Mouse (Mus musculus) midbrain, embryonic 15.5 days (tissue): ENCODE results near the gene Bet1l. TPM values are rescaled to one million over a fixed set of nuclear protein-coding genes. Genes with fewer than 3 reads are reported as not detected.

Experiments
- ATAC-seq: fragments of 200-750 bp; cut with Nextera tagmentation; replicated peaks from 2 replicates; pipeline ENCODE4 v1.8.0; 2017; ENCODE audit warnings: moderate TSS enrichment
- H3K27ac ChIP-seq: fragments of 300-500 bp; sonication (generic); 2 replicates; pipeline ENCODE4 v1.5.1; 2015; ENCODE audit warnings: mild to moderate bottlenecking, inconsistent platforms
- H3K27me3 ChIP-seq: fragments of 300-500 bp; sonication (generic); replicated peaks from 2 replicates; pipeline ENCODE4 v1.6.1; 2015; ENCODE audit warnings: inconsistent platforms
- H3K36me3 ChIP-seq: fragments of 300-500 bp; sonication (generic); replicated peaks from 2 replicates; pipeline ENCODE4 v1.6.1; 2015; ENCODE audit warnings: inconsistent platforms
- H3K4me1 ChIP-seq: fragments of 300-500 bp; sonication (generic); 2 replicates; pipeline ENCODE4 v1.6.1; 2015; ENCODE audit warnings: inconsistent platforms
- H3K4me2 ChIP-seq: fragments of 300-500 bp; sonication (generic); 2 replicates; pipeline ENCODE4 v1.6.1; 2015; ENCODE audit warnings: inconsistent platforms, mild to moderate bottlenecking, moderate library complexity
- H3K4me3 ChIP-seq: fragments of 300-500 bp; sonication (generic); 2 replicates; pipeline ENCODE4 v1.5.1; 2015; ENCODE audit warnings: mild to moderate bottlenecking, inconsistent platforms
- H3K9ac ChIP-seq: fragments of 300-500 bp; sonication (generic); 2 replicates; pipeline ENCODE4 v1.6.1; 2015; ENCODE audit warnings: mild to moderate bottlenecking, inconsistent platforms
- H3K9me3 ChIP-seq: fragments of 300-500 bp; sonication (generic); 2 replicates; pipeline ENCODE4 v1.6.1; 2016; ENCODE audit warnings: inconsistent platforms
- WGBS: fragments of 180-500 bp; shearing (Covaris S2); methylation state at CpG from one replicate; pipeline ENCODE4 v1.1.7; 2015; ENCODE audit warnings: mixed read lengths; 5-methylcytosine and 5-hydroxymethylcytosine counted together
- polyA plus RNA-seq: library from polyadenylated mRNA; unstranded; fragments of >200 nt; fragmentation: Nextera tagmentation; extraction: Ambion mirVana; gene quantifications from 2 replicates; pipeline ENCODE4 v1.2.1, GENCODE M21; 2015

Bet1l gene
- polyA plus RNA-seq, 1 experiment from 2014 or later: 46.2 TPM

GRCm38 (mm10) chr7:140881696-140882468 lies 24.5 kb upstream of the Bet1l start, which contains the start of the genes Psmd13 and Sirt3:
Gene Psmd13 (plus strand): TSS chr7:140881968.
Gene Sirt3 (minus strand): TSS chr7:140882309.
- H3K9me3 ChIP-seq: no peaks in the 10 kb centered on the region
- H3K36me3 ChIP-seq: peaks cover 13% of the 10 kb centered on the region; the same call in 1 of the 2 replicates
- WGBS: under 1% methylated on average over 59 of the region's 59 CpGs
- peak within 1 kb of the TSS; percentile 94 for H3K27ac ChIP-seq
- H3K4me2 ChIP-seq: peak within 1 kb of the TSS; percentile 79
- peaks cover 22% of the 10 kb centered on the region for H3K4me1 ChIP-seq
- no peaks in the 10 kb centered on the region for H3K27me3 ChIP-seq
- H3K9ac ChIP-seq: peak within 1 kb of the TSS; percentile 86
- peak; percentile 97 for ATAC-seq
- peak within 1 kb of the TSS; percentile 80 for H3K4me3 ChIP-seq

GRCm38 (mm10) chr7:140880865-140881515 lies 23.6 kb upstream of the Bet1l start:
- 21% methylated on average over 8 of the region's 8 CpGs for WGBS

GRCm38 (mm10) chr7:140880419-140880818 lies 23.0 kb upstream of the Bet1l start:
- H3K9me3 ChIP-seq: no peaks in the 10 kb centered on the region
- no peak overlapping the region for H3K27ac ChIP-seq
- no peaks in the 10 kb centered on the region for H3K27me3 ChIP-seq
- no peak for ATAC-seq
- peaks cover 22% of the 10 kb centered on the region for H3K4me1 ChIP-seq
- 87% methylated on average over 3 of the region's 3 CpGs for WGBS
- no peak overlapping the region for H3K9ac ChIP-seq
- H3K4me3 ChIP-seq: no peak overlapping the region
- H3K36me3 ChIP-seq: 0 out of 2 replicates have a peak, but pooled peaks cover 4% of the 10 kb centered on the region
- H3K4me2 ChIP-seq: 0 out of 2 replicates have a peak overlapping the region, but pooled peaks have one; percentile 79

More at GRCm38 (mm10) chr7:140880865-140881515, 23.6 kb upstream of the Bet1l start:
- 0 out of 2 replicates have a peak, but pooled peaks cover 6% of the 10 kb centered on the region for H3K36me3 ChIP-seq
- H3K9me3 ChIP-seq: no peaks in the 10 kb centered on the region
- H3K4me1 ChIP-seq: peaks cover 22% of the 10 kb centered on the region
- H3K4me2 ChIP-seq: peak overlapping the region; percentile 79
- ATAC-seq: no peak
- H3K9ac ChIP-seq: peak overlapping the region; percentile 75
- peak overlapping the region; percentile 80 for H3K4me3 ChIP-seq
- H3K27me3 ChIP-seq: no peaks in the 10 kb centered on the region
- peak overlapping the region; percentile 94; the same call in 1 of the 2 replicates for H3K27ac ChIP-seq

GRCm38 (mm10) chr7:140879355-140879754 lies 22.0 kb upstream of the Bet1l start:
- 91% methylated on average over 7 of the region's 7 CpGs for WGBS
- Histone ChIP-seq H3K4me1 (peaks cover 21% of the 10 kb centered on the region), H3K4me3 (no peak overlapping the region), H3K9ac (no peak overlapping the region), H3K27ac (no peak overlapping the region), H3K4me2 (no peak overlapping the region), H3K36me3 (0 out of 2 replicates have a peak, but pooled peaks cover 4% of the 10 kb centered on the region), H3K27me3 (no peaks in the 10 kb centered on the region), H3K9me3 (no peaks in the 10 kb centered on the region)
- no peak for ATAC-seq

- H3K4me1 ChIP-seq: peaks cover 8% of the 10 kb centered on the region
- no peak overlapping the region for H3K9ac ChIP-seq
- H3K36me3 ChIP-seq: 0 out of 2 replicates have a peak, but pooled peaks cover 4% of the 10 kb centered on the region
- H3K4me2 ChIP-seq: no peak overlapping the region
- no peak overlapping the region for H3K27ac ChIP-seq
- WGBS: 93% methylated on average over 6 of the region's 6 CpGs
- H3K27me3 ChIP-seq: no peaks in the 10 kb centered on the region
- no peak overlapping the region for H3K4me3 ChIP-seq
- H3K9me3 ChIP-seq: no peaks in the 10 kb centered on the region
- no peak for ATAC-seq
These were observed 20.0 kb upstream of the Bet1l start for GRCm38 (mm10) chr7:140877364-140877763.

- Histone ChIP-seq H3K4me3 (no peak overlapping the region), H3K4me1 (no peaks in the 10 kb centered on the region), H3K36me3 (0 out of 2 replicates have a peak, but pooled peaks cover 4% of the 10 kb centered on the region), H3K27me3 (no peaks in the 10 kb centered on the region), H3K9me3 (no peaks in the 10 kb centered on the region), H3K4me2 (no peak overlapping the region), H3K9ac (no peak overlapping the region), H3K27ac (no peak overlapping the region)
- ATAC-seq: no peak
- WGBS: 95% methylated on average over 4 of the region's 4 CpGs
These were observed 16.8 kb upstream of the Bet1l start for GRCm38 (mm10) chr7:140874224-140874623.

GRCm38 (mm10) chr7:140864761-140865160 lies 7.4 kb upstream of the Bet1l start:
- no peak for ATAC-seq
- Histone ChIP-seq H3K27ac (no peak overlapping the region), H3K4me2 (no peak overlapping the region), H3K9ac (no peak overlapping the region), H3K9me3 (no peaks in the 10 kb centered on the region), H3K4me3 (no peak overlapping the region), H3K4me1 (peaks cover 10% of the 10 kb centered on the region), H3K36me3 (peaks cover 44% of the 10 kb centered on the region), H3K27me3 (no peaks in the 10 kb centered on the region)
- 87% methylated on average over 12 of the region's 12 CpGs for WGBS

GRCm38 (mm10) chr7:140860728-140861127 lies 3.4 kb upstream of the Bet1l start:
- Histone ChIP-seq H3K9ac (no peak overlapping the region), H3K36me3 (peaks cover 44% of the 10 kb centered on the region), H3K4me2 (no peak overlapping the region), H3K4me1 (peaks cover 32% of the 10 kb centered on the region), H3K27me3 (no peaks in the 10 kb centered on the region), H3K9me3 (no peaks in the 10 kb centered on the region), H3K27ac (no peak overlapping the region), H3K4me3 (no peak overlapping the region)
- ATAC-seq: no peak
- 93% methylated on average over 5 of the region's 5 CpGs for whole genome bisulfite sequencing

- no peaks in the 10 kb centered on the region for H3K9me3 ChIP-seq
- H3K4me2 ChIP-seq: no peak overlapping the region
- H3K27me3 ChIP-seq: no peaks in the 10 kb centered on the region
- H3K36me3 ChIP-seq: peaks cover 43% of the 10 kb centered on the region
- ATAC-seq: no peak
- H3K9ac ChIP-seq: no peak overlapping the region
- 66% methylated on average over 6 of the region's 6 CpGs for WGBS
- no peak overlapping the region for H3K27ac ChIP-seq
- peaks cover 39% of the 10 kb centered on the region for H3K4me1 ChIP-seq
- no peak overlapping the region for H3K4me3 ChIP-seq
These were observed 2.6 kb upstream of the Bet1l start for GRCm38 (mm10) chr7:140859997-140860396.

GRCm38 (mm10) chr7:140858746-140859145 lies 1.4 kb upstream of the Bet1l start:
- no peak for ATAC-seq
- peak overlapping the region; percentile 57 for H3K4me3 ChIP-seq
- H3K9me3 ChIP-seq: no peaks in the 10 kb centered on the region
- no peak overlapping the region for H3K27ac ChIP-seq
- peak overlapping the region; percentile 62; the same call in 1 of the 2 replicates for H3K9ac ChIP-seq
- WGBS: 96% methylated on average over 8 of the region's 8 CpGs
- H3K27me3 ChIP-seq: no peaks in the 10 kb centered on the region
- H3K4me2 ChIP-seq: peak overlapping the region; percentile 96
- peaks cover 42% of the 10 kb centered on the region for H3K4me1 ChIP-seq
- H3K36me3 ChIP-seq: peaks cover 40% of the 10 kb centered on the region

GRCm38 (mm10) chr7:140856785-140857549 lies 410 bp downstream of the Bet1l start, which contains the start of gene Ric8a:
Gene Ric8a (plus strand): TSS chr7:140856957.
- H3K36me3 ChIP-seq: peaks cover 33% of the 10 kb centered on the region

More at GRCm38 (mm10) chr7:140856785-140857549, 410 bp downstream of the Bet1l start, which contains the start of gene Ric8a:
- under 1% methylated on average over 50 of the region's 50 CpGs for WGBS
- peaks cover 42% of the 10 kb centered on the region for H3K4me1 ChIP-seq
- peak; percentile 85 for ATAC-seq
- peak within 1 kb of the TSS; percentile 82 for H3K27ac ChIP-seq
- no peaks in the 10 kb centered on the region for H3K9me3 ChIP-seq
- H3K27me3 ChIP-seq: no peaks in the 10 kb centered on the region
- peak within 1 kb of the TSS; percentile 96 for H3K4me2 ChIP-seq
- peak within 1 kb of the TSS; percentile 62 for H3K9ac ChIP-seq
- peak within 1 kb of the TSS; percentile 57 for H3K4me3 ChIP-seq
